Mouse (Mus musculus) CD8-positive naive resting alpha-beta T cell, adult 2 months (primary cell): ENCODE results near the gene Il12rb2.

Experiments
- DNase-seq, 2 experiments: peaks; one replicate each; pipeline ENCODE4 v3.0.0; 2022; ENCODE audit warnings: low read depth in 2 of 2, low spot score in 2 of 2

Il12rb2 gene

DNA sequence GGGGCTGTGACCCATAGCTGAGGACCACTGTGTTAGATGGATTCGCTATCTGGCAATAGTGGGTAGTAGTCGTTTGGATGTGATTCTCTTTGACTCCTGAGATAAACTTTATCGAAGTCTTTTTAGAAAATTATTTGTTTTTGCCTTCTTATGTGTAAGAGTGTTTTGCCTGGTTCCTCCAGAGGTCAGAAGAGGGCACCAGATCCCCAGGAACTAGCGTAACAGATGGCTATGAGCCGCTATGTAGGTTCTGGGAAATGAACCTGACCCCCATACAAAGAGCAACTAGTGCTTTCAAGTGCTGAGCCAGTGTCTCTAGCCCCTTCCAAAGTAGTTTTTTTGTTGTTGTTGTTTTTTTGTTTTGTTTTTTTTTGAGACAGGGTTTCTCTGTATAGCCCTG, 79.9 kb downstream of the Il12rb2 start:
- DNase-seq: peak in 1 of 2 experiments; percentile 34

DNA sequence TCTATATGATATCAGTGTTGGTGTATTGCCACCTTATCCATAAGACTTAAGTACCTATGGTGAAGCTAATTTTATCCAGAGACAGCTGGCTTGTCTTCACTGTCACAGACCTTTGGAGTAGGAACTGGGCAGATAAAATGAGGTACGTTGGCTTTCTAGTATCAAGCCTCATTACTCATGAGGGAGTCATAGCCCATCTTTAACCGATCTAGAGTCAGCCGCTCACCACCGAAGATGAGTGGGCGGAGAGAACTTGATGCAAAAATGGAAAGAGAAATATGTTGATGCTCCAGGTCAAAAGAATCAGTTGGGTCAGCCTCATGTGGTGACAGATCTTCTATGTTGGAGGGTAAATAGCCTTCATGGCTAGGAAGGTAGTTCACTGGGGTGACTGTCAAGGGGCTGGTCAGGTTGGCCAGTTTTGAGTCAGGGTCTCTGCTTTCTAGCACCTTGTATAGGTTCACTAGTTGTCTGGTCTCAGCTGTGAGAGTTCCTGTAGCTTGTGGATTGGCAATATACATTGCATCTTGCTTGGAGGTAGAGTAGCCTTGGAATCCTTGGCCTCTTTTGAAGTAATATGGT, 83.9 kb downstream of the Il12rb2 start:
- DNase-seq: no peak

DNA sequence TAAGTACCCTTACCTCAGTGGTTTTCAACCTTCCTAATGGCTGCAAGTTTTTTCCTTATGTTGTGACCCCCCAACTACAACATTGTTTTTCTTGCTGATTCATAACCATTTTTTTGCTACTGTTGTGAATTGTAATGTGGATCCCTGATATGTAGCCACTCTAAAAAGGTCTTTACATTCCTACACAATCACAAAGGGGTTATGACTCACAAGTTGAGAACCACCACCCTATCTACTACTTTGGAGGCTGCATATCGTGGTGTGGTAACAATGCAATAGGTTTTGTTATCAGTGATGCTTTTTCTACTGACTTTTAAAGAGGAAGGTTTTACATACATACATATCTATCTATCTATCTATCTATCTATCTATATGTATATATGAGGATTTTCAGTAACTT, 93.1 kb downstream of the Il12rb2 start:
- no peak for DNase-seq

- DNase-seq: no peak
Measured at GRCm38 (mm10) chr6:67281614-67282197, 94.3 kb downstream of the Il12rb2 start.

- DNase-seq: no peak
Measured at GRCm38 (mm10) chr6:67277944-67278343, 98.0 kb downstream of the Il12rb2 start.

- DNase-seq: no peak
Measured at GRCm38 (mm10) chr6:67269459-67269858, 106.5 kb downstream of the Il12rb2 start.

DNA sequence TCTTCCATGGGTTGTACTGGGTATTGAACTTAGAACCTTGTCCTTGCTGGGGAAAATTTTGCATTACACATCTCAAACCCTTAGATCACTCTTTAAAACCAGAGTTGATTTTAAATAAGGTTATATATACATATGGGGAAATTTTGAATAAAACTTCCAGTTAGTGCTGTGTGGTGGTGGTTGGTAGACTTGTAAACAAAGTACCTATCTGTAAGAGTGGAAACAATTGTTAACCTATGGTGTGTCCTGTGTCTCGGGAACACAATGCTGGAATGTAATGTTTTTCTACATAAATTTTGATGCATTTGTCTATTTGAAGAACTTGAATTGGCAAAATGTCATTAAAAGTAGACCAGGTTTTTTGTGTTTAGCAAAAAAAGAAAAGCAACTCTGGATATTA, 107.0 kb downstream of the Il12rb2 start:
- DNase-seq: no peak

GRCm38 (mm10) chr6:67268245-67268612, 107.8 kb downstream of the Il12rb2 start:
- DNase-seq: no peak

- peak; percentile 23 to 33 for DNase-seq
Measured at GRCm38 (mm10) chr6:67267408-67268244, 108.4 kb downstream of the Il12rb2 start.

DNA sequence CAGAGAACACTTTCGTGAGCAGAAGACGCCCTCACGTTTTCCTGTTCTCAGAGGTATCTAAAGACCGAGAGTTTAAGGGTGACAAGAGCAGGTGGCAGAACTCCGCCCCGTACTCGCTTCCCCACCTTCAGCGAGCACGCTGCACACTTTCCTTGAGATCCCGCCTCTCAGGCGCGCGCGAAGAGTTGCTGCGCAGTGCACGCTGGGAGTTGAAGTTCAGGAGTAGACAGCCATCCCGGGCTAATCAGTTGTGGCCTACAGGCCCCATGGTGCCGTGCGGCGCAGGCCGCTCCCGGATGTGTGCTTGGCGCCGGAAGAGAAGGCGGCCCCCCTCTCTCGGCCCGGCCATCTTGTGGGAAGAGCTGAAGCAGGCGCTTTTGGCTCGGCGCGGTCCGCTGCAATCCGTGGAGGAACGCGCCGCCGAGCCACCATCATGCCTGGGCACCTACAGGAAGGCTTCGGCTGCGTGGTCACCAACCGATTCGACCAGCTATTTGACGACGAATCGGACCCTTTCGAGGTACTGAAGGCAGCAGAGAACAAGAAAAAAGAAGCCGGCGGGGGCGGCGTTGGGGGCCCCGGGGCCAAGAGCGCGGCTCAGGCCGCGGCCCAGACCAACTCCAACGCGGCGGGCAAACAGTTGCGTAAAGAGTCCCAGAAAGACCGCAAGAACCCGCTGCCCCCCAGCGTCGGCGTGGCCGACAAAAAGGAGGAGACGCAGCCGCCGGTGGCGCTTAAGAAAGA, 109.2 kb downstream of the Il12rb2 start:
- peak; percentile 96 to 97 for DNase-seq

DNA sequence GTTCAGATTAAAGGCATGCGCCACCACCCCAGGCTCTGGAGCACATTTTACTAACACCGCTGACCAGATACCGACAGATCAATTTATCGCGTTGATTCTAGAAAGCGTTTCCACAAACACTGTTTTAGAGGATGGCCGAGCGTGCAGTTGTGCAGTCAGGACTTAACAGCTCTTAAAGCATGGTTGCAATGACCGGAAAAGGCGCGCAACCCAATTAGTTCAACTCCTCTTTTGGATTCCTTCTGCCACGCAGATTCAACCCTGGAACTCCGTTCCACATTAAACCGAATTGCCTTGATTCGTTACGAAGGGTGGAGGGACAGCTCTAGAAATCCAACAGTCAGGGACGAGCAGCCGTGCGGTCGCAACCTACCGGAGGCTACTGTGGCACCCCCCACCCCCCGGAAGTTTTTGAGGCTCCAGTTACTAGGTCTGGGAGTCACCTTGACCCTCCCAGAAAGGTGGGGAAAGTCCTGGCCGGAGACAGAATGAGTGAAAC, 109.8 kb downstream of the Il12rb2 start:
- DNase-seq: peak in 1 of 2 experiments; percentile 18

DNA sequence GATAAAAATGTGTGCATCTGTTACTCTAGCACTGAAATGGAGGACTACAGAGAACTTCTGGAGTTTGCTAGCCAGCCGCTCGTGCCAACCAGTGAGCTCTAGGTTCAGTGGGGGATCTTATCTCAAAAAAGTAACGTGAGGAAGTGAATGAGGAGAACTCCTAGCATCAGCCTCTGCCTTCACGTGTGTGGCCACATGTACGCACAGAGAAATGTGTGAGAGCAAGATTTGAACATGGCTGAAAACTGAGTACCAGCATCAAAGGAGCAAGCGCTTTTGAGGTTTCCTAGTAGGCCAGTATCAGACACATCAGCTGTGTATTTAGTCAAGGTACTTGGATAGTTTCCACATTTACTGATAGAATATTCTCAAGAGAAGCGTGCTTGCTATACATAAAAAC, 111.1 kb downstream of the Il12rb2 start:
- no peak for DNase-seq

DNA sequence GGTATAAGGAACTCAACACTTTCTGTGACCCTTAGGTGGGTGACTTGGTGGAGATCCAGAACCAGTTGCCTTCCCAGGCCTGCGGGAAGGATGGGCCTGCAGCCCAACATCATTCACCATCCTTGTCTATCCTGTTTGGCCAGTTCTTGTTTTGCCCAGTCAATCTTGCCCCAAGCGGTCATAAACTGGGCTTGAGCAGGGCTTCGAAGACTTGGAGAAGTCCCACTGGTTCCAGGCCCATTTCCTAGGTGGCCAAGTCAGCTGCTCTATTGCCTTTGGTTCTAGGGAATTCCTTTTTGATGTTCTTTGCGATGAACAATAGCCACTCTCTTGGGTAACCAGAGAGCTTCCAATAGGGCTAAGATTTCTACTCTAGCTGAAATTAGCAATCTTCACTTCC, 124.9 kb downstream of the Il12rb2 start:
- DNase-seq: no peak

DNA sequence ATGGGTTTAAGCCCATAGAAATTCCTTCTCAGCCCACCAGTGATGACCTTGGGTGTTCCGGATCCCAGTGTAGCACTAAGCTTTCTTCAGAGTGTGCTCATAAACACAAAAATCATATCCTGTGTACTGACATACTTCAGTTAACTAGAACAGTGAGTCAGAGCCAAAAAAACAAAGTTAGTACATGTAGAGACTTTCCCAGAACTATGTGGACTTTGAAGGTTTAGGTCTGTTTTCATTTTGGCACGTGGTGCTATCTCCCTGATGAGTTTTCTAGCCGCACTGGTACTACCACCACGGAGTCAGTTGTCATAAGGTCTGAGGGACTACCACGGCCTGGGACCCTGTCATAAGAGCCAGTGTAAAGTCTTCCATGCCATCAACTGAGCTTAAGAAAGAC, 131.5 kb downstream of the Il12rb2 start:
- DNase-seq: no peak

DNA sequence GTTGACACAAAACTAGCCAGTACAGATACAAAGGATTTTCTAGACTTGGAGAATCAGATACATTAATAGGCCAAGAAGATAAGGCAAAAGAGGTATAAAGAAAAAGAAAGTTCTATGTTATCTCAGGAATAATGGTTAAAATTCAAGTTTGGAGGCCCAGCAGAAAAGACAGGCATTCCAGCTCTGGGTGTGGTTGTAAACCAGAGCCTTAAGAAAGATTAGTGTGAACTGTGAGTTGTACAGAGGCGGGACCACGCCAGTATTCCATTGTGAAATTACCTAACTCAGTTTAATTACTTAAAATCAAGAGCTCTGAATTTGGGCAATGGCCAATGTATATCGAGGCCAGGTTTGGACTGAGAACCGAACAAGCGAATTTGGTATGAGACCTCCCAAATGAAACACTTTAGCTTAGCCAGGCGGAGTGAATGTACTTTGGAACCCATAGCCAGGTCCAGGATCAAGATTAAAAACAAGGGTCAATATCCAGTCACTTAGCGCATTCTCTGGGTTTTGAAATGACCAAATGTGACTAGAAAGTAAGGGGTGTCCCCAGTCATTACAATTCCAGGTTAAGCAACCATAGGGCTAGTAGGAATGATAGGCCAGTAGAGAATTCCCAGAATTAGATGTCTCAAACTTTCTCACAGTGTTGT, 132.1 kb downstream of the Il12rb2 start:
- DNase-seq: no peak
